Mouse (Mus musculus) kidney, adult 2 months (tissue): ENCODE data around the gene Ckap4.

ENCODE experiments used
- CTCF ChIP-seq: fragments of 200-500 bp; conservative IDR thresholded peaks from 2 replicates; pipeline ENCODE4 v1.5.1; 2011; ENCODE audit warnings: low read depth, mild to moderate bottlenecking, control low read depth, low read length, moderate library complexity, mixed read lengths; ENCODE audit not compliant: insufficient read depth, insufficient read length
- POLR2A ChIP-seq: fragments of 200-500 bp; IDR thresholded peaks from one replicate; pipeline ENCODE4 v1.6.1; 2011; ENCODE audit warnings: low read depth, low read length, control low read depth

- TF ChIP-seq CTCF, result no peak
- TF ChIP-seq POLR2A, result no peak
These were observed 35.0 kb downstream of the Ckap4 start for GRCm38 (mm10) chr10:84498867-84499266.
